Mouse (Mus musculus): Measurements from ENCODE around the gene 5830473C10Rik. TPM values are rescaled to one million over a fixed set of nuclear protein-coding genes. Genes with fewer than 3 reads are reported as not detected.
A peak's percentile ranks its signal among the peaks of the same experiment; 100 is the strongest.

5830473C10Rik gene
- polyA plus RNA-seq, 1 experiment from 2014 or later, result not detected

DNA sequence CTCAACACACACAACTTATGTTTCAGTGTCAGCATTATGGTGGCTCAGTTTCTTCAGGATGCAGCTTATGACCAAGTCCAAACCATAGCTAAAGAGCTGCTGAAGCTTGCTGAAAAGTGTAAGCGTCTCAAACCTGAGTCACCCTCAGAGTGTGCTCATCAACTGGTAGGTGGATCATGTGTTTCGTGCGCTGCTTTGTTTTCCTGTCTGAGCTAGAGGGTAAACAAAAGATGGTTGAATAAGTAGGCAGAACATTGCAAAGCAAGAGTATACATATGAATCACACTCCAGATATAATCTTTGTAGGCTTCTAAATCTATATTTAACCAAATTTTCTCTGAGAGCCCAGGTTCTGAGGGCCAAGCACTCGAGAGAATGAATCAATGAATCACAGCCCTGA, 3.3 kb downstream of the 5830473C10Rik start:
- no peak for ATAC-seq (ENCODE audit: low FRiP score, low TSS enrichment)

DNA sequence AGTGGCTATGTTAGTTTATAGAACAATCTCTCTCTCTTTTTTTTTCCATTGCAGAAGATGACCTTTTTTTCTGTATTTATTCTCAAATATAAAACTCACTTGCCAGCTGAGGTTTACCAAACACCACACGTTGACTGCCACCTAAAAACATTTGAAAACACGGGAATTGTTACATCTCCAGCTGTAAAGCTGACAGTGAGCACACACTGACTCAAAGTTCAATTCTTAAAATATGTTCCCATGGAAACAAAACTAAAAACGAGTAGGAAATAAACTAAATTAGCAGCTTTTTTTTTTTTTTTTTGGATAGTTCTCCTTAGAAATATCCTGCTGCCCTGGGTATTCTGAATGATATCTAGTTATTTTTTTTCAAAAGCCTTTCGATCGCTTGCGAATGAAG, 4.3 kb downstream of the 5830473C10Rik start:
- Histone ChIP-seq H3K36me3 (ENCODE audit: control insufficient read depth, insufficient read depth, low read length) (no peaks in the 10 kb centered on the region), H3K9me3 (ENCODE audit: control insufficient read depth, low read length) (no peaks in the 10 kb centered on the region), H3K27me3 (ENCODE audit: control insufficient read depth, insufficient read depth, low read length) (no peaks in the 10 kb centered on the region), H3K27ac (replicated peaks; ENCODE audit: low read depth, low read length) (no peak overlapping the region), H3K4me3 (replicated peaks; ENCODE audit: low read depth, low read length) (no peak overlapping the region), H3K9ac (replicated peaks; ENCODE audit: low read length) (no peak overlapping the region), H3K4me2 (ENCODE audit: low read length) (no peak overlapping the region), H3K4me1 (ENCODE audit: control insufficient read depth, insufficient read depth, low read length) (no peaks in the 10 kb centered on the region)
- 90% methylated on average over 6 of the region's 6 CpGs for WGBS
- no peak for DNase-seq
- ATAC-seq (ENCODE audit: low FRiP score, low TSS enrichment), result no peak

More for the DNA sequence above, 3.3 kb downstream of the 5830473C10Rik start:
- DNase-seq, result no peak
- Histone ChIP-seq H3K4me3 (replicated peaks; ENCODE audit: low read depth, low read length) (no peak overlapping the region), H3K9me3 (ENCODE audit: control insufficient read depth, low read length) (no peaks in the 10 kb centered on the region), H3K4me1 (ENCODE audit: control insufficient read depth, insufficient read depth, low read length) (no peaks in the 10 kb centered on the region), H3K4me2 (ENCODE audit: low read length) (no peak overlapping the region), H3K9ac (replicated peaks; ENCODE audit: low read length) (no peak overlapping the region), H3K27ac (replicated peaks; ENCODE audit: low read depth, low read length) (no peak overlapping the region), H3K36me3 (ENCODE audit: control insufficient read depth, insufficient read depth, low read length) (no peaks in the 10 kb centered on the region), H3K27me3 (ENCODE audit: control insufficient read depth, insufficient read depth, low read length) (no peaks in the 10 kb centered on the region)
- WGBS, result 92% methylated on average over 4 of the region's 4 CpGs

DNA sequence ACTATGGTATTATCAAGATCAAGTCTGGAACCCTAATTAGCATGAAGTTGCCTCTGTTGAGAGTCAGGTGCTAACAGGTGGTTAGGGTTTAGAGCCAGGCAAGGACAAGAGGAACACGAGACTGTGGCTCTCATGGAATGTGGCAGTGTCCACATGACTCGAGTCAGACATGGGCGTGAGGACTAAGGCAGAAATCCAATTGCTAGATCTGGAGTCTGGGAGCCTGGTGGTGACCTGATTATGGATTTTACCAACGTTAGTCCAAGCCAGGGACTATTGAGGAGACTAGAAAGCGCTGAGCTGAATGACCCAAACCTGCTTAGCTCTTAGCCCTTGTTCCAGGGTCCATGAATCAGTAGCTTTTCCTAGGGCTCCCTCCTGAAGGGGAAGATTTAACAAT, 6.9 kb downstream of the 5830473C10Rik start:
- no peak overlapping the region for H3K4me2 ChIP-seq (ENCODE audit: low read length)
- DNase-seq (no peak), ATAC-seq (ENCODE audit: low FRiP score, low TSS enrichment) (no peak)
- H3K4me1 ChIP-seq (ENCODE audit: control insufficient read depth, insufficient read depth, low read length), result no peaks in the 10 kb centered on the region
- no peak overlapping the region for H3K4me3 ChIP-seq (replicated peaks; ENCODE audit: low read depth, low read length)
- H3K9me3 ChIP-seq (ENCODE audit: control insufficient read depth, low read length), result no peaks in the 10 kb centered on the region
- WGBS, result 88% methylated on average over 5 of the region's 5 CpGs
- H3K27me3 ChIP-seq (ENCODE audit: control insufficient read depth, insufficient read depth, low read length), result no peaks in the 10 kb centered on the region
- H3K36me3 ChIP-seq (ENCODE audit: control insufficient read depth, insufficient read depth, low read length), result no peaks in the 10 kb centered on the region
- no peak overlapping the region for H3K27ac ChIP-seq (replicated peaks; ENCODE audit: low read depth, low read length)
- H3K9ac ChIP-seq (replicated peaks; ENCODE audit: low read length), result no peak overlapping the region

DNA sequence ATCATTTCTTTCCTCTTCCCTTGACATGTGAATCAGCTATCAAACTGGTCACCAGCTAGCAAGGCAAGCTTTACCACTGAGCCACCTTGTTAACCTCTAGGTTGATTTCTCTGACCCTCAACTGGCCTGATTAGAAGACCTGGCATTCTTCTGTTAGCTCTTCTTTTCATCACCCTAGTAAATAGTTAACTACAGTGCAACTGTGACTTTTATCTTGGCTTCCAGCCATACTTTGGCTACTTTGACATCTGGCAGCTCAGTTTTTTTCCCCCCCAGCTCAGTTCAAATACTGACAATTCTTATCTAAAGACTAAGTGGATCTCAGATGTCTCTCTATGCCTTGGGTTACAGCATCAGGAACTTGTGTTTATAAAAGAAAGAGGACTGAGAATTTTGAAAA, 7.4 kb downstream of the 5830473C10Rik start:
- ATAC-seq (ENCODE audit: low FRiP score, low TSS enrichment), result no peak
- Histone ChIP-seq H3K4me1 (ENCODE audit: control insufficient read depth, insufficient read depth, low read length) (no peaks in the 10 kb centered on the region), H3K9ac (replicated peaks; ENCODE audit: low read length) (no peak overlapping the region), H3K36me3 (ENCODE audit: control insufficient read depth, insufficient read depth, low read length) (no peaks in the 10 kb centered on the region), H3K27me3 (ENCODE audit: control insufficient read depth, insufficient read depth, low read length) (no peaks in the 10 kb centered on the region), H3K27ac (replicated peaks; ENCODE audit: low read depth, low read length) (no peak overlapping the region), H3K9me3 (ENCODE audit: control insufficient read depth, low read length) (no peaks in the 10 kb centered on the region), H3K4me2 (ENCODE audit: low read length) (no peak overlapping the region), H3K4me3 (replicated peaks; ENCODE audit: low read depth, low read length) (no peak overlapping the region)
- no peak for DNase-seq

DNA sequence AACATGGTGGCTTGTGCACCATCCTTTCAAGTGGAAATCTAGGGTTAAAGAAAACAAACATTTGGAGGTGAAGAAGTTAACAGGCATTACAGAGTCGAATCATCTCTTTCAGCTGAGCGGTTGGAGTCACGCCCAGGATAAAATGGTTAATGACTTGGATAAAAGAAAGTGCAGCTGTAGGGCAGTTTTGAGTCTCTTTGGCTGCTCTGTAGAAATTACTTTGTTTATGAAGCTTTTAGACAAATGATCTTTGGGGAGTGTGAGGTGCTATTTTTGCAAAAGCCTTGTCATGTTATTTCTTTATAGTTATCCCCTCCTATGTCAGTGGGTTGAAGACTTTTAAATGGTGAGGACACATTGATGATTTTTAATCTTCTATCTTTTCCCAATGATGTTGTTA, 10.3 kb downstream of the 5830473C10Rik start:
- Histone ChIP-seq H3K27ac (replicated peaks; ENCODE audit: low read depth, low read length) (no peak overlapping the region), H3K4me1 (ENCODE audit: control insufficient read depth, insufficient read depth, low read length) (no peaks in the 10 kb centered on the region), H3K27me3 (ENCODE audit: control insufficient read depth, insufficient read depth, low read length) (no peaks in the 10 kb centered on the region), H3K4me2 (ENCODE audit: low read length) (no peak overlapping the region), H3K9me3 (ENCODE audit: control insufficient read depth, low read length) (no peaks in the 10 kb centered on the region), H3K9ac (replicated peaks; ENCODE audit: low read length) (no peak overlapping the region), H3K36me3 (ENCODE audit: control insufficient read depth, insufficient read depth, low read length) (no peaks in the 10 kb centered on the region), H3K4me3 (replicated peaks; ENCODE audit: low read depth, low read length) (no peak overlapping the region)
- no peak for DNase-seq
- 46% methylated on average over 3 of the region's 3 CpGs for WGBS
- ATAC-seq (ENCODE audit: low FRiP score, low TSS enrichment), result no peak

DNA sequence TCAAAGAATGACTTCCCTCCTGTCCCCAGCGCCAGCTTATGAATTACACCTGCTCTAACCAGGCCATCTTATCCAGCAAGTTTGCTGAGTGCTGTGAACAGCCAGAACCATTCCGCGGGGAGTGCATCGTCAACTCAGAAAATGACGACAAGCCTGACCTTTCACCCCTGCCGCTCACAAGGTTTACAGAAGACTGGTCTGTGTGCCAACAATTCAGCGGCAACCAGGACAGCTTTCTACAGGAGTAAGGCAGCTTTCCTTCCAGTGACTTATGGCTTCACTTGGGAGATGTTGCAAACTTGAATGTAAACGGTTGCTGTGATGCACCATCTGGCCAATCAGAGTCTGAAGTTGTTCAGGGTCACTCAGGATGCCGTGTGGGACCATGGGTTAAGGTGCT, 16.8 kb downstream of the 5830473C10Rik start:
- Histone ChIP-seq H3K4me3 (replicated peaks; ENCODE audit: low read depth, low read length) (no peak overlapping the region), H3K27me3 (ENCODE audit: control insufficient read depth, insufficient read depth, low read length) (no peaks in the 10 kb centered on the region), H3K9ac (replicated peaks; ENCODE audit: low read length) (no peak overlapping the region), H3K4me2 (ENCODE audit: low read length) (no peak overlapping the region), H3K27ac (replicated peaks; ENCODE audit: low read depth, low read length) (no peak overlapping the region), H3K4me1 (ENCODE audit: control insufficient read depth, insufficient read depth, low read length) (no peaks in the 10 kb centered on the region), H3K9me3 (ENCODE audit: control insufficient read depth, low read length) (no peaks in the 10 kb centered on the region), H3K36me3 (ENCODE audit: control insufficient read depth, insufficient read depth, low read length) (no peaks in the 10 kb centered on the region)
- 0 out of 2 replicates have a peak, but pooled peaks have one; percentile 24 for ATAC-seq (ENCODE audit: low FRiP score, low TSS enrichment)
- 93% methylated on average over 9 of the region's 9 CpGs for WGBS
- DNase-seq, result no peak

DNA sequence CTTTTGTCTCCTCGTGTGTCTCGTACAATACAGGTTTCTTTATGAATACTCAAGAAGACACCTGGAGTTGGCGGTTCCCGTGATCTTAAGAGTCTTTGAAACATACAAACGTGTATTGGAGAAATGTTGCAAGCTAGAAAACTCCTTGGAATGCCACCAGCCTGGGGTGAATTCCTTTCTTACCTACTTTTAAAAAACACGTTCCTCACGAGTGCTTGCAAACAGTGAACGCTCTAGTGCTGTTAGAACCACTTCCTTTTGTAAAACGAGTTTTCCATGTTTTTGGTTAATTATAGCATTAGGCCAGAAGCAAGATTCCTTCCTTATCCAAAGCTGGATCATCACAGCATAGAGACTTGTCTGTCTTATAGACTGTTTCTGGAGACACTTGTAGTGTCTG, 18.6 kb downstream of the 5830473C10Rik start:
- 90% methylated on average over 9 of the region's 9 CpGs for WGBS
- no peak overlapping the region for H3K27ac ChIP-seq (replicated peaks; ENCODE audit: low read depth, low read length)
- no peak overlapping the region for H3K4me3 ChIP-seq (replicated peaks; ENCODE audit: low read depth, low read length)
- DNase-seq, result no peak
- no peaks in the 10 kb centered on the region for H3K4me1 ChIP-seq (ENCODE audit: control insufficient read depth, insufficient read depth, low read length)
- no peak for ATAC-seq (ENCODE audit: low FRiP score, low TSS enrichment)
- H3K4me2 ChIP-seq (ENCODE audit: low read length), result no peak overlapping the region
- no peaks in the 10 kb centered on the region for H3K27me3 ChIP-seq (ENCODE audit: control insufficient read depth, insufficient read depth, low read length)
- no peak overlapping the region for H3K9ac ChIP-seq (replicated peaks; ENCODE audit: low read length)
- H3K9me3 ChIP-seq (ENCODE audit: control insufficient read depth, low read length), result no peaks in the 10 kb centered on the region
- H3K36me3 ChIP-seq (ENCODE audit: control insufficient read depth, insufficient read depth, low read length), result no peaks in the 10 kb centered on the region

DNA sequence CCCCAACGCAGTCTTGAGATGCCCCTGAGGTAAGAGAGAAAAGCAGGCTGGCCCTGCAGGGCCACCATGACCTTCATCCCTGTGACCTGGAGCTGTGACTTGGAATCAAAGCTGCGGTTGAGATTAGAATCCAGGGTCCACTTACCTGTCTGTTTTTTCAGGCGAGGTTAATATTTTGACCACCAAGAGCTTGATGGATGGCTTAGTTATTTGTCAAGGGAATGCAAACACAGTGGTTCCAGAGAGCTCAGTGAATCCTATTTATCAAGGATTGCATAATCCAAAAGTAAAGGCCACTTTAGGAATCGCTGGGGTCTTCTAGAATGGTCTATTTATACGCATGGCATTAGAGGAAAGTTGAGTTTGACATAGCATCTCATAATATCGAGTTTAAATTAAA, 21.3 kb downstream of the 5830473C10Rik start:
- WGBS, result 90% methylated on average over 6 of the region's 6 CpGs

DNA sequence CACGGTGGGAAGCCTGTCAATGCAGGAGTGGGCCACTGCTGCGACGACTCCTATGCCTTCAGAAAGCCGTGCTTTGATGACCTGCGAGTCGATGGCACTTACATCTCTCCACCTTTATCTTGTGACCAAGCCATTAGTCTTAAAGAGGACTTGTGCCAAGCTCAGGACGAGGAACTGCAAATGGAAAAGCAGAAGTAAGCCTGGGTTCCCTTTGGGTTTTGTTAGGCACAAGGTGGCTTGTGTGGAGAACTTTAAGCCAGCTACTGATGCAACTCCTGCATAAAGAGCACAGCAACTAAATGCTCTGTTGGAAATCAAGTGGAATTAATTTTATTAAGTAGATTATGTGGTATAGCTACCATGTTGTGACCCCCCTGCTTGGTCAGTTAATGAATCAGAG, 23.9 kb downstream of the 5830473C10Rik start:
- DNase-seq (no peak), ATAC-seq (ENCODE audit: low FRiP score, low TSS enrichment) (no peak)
- WGBS, result 80% methylated on average over 7 of the region's 7 CpGs

More for the DNA sequence above, 21.3 kb downstream of the 5830473C10Rik start:
- Histone ChIP-seq H3K36me3 (ENCODE audit: control insufficient read depth, insufficient read depth, low read length) (no peaks in the 10 kb centered on the region), H3K4me3 (replicated peaks; ENCODE audit: low read depth, low read length) (no peak overlapping the region), H3K4me2 (ENCODE audit: low read length) (no peak overlapping the region), H3K27ac (replicated peaks; ENCODE audit: low read depth, low read length) (no peak overlapping the region), H3K9me3 (ENCODE audit: control insufficient read depth, low read length) (no peaks in the 10 kb centered on the region), H3K9ac (replicated peaks; ENCODE audit: low read length) (no peak overlapping the region), H3K4me1 (ENCODE audit: control insufficient read depth, insufficient read depth, low read length) (no peaks in the 10 kb centered on the region), H3K27me3 (ENCODE audit: control insufficient read depth, insufficient read depth, low read length) (no peaks in the 10 kb centered on the region)
- DNase-seq, result no peak
- ATAC-seq (ENCODE audit: low FRiP score, low TSS enrichment), result no peak

More for the DNA sequence above, 23.9 kb downstream of the 5830473C10Rik start:
- Histone ChIP-seq H3K27me3 (ENCODE audit: control insufficient read depth, insufficient read depth, low read length) (no peaks in the 10 kb centered on the region), H3K9me3 (ENCODE audit: control insufficient read depth, low read length) (no peaks in the 10 kb centered on the region), H3K4me1 (ENCODE audit: control insufficient read depth, insufficient read depth, low read length) (0 out of 2 replicates have a peak, but pooled peaks cover 3% of the 10 kb centered on the region), H3K27ac (replicated peaks; ENCODE audit: low read depth, low read length) (no peak overlapping the region), H3K4me3 (replicated peaks; ENCODE audit: low read depth, low read length) (no peak overlapping the region), H3K4me2 (ENCODE audit: low read length) (no peak overlapping the region), H3K9ac (replicated peaks; ENCODE audit: low read length) (no peak overlapping the region), H3K36me3 (ENCODE audit: control insufficient read depth, insufficient read depth, low read length) (no peaks in the 10 kb centered on the region)

Data from midbrain, embryonic 14.5 days (tissue).